Mouse (Mus musculus): ENCODE results near the gene Ryr2.
A peak's percentile ranks its signal among the peaks of the same experiment; 100 is the strongest.
"Not testable (repeated sequence)": the region's sequence is repeated elsewhere in the genome, so short reads cannot be mapped to it uniquely, and the experiment has no call there.

Ryr2 gene

GRCm38 (mm10) chr13:12106662-12107632, at the start of gene Ryr2:
Gene Ryr2, minus strand, starts transcription at chr13:12106945.
- peak; percentile 27 to 36 for DNase-seq

GRCm38 (mm10) chr13:12153922-12154321, 47.2 kb upstream of the Ryr2 start:
- no peak for DNase-seq

- DNase-seq = no peak
Observed at GRCm38 (mm10) chr13:12146918-12147507, 40.3 kb upstream of the Ryr2 start.

- no peak for DNase-seq
Observed at GRCm38 (mm10) chr13:12146402-12146801, 39.7 kb upstream of the Ryr2 start.

GRCm38 (mm10) chr13:12143347-12143746, 36.6 kb upstream of the Ryr2 start:
- DNase-seq = no peak

GRCm38 (mm10) chr13:12136461-12136860, 29.7 kb upstream of the Ryr2 start:
- DNase-seq = not testable (repeated sequence)

- DNase-seq = no peak
Observed at GRCm38 (mm10) chr13:12133549-12133948, 26.8 kb upstream of the Ryr2 start.

- no peak for DNase-seq
Observed at GRCm38 (mm10) chr13:12132160-12132710, 25.5 kb upstream of the Ryr2 start.

- no peak for DNase-seq
Observed at GRCm38 (mm10) chr13:12129121-12129520, 22.4 kb upstream of the Ryr2 start.

- DNase-seq = no peak
Observed at GRCm38 (mm10) chr13:12126099-12126498, 19.4 kb upstream of the Ryr2 start.

GRCm38 (mm10) chr13:12124940-12125540, 18.3 kb upstream of the Ryr2 start:
- no peak for DNase-seq

- no peak for DNase-seq
Observed at GRCm38 (mm10) chr13:12115551-12115950, 8.8 kb upstream of the Ryr2 start.

- DNase-seq = no peak
Observed at GRCm38 (mm10) chr13:12114816-12115215, 8.1 kb upstream of the Ryr2 start.

GRCm38 (mm10) chr13:12108955-12109354, 2.2 kb upstream of the Ryr2 start:
- DNase-seq = no peak

GRCm38 (mm10) chr13:12105830-12106628, 716 bp downstream of the Ryr2 start:
- DNase-seq = no peak

GRCm38 (mm10) chr13:12105231-12105829, 1.4 kb downstream of the Ryr2 start:
- DNase-seq = no peak

GRCm38 (mm10) chr13:12104318-12104717, 2.4 kb downstream of the Ryr2 start:
- no peak for DNase-seq

GRCm38 (mm10) chr13:12103017-12103416, 3.7 kb downstream of the Ryr2 start:
- no peak for DNase-seq

GRCm38 (mm10) chr13:12099446-12099845, 7.3 kb downstream of the Ryr2 start:
- DNase-seq = no peak

GRCm38 (mm10) chr13:12098981-12099380, 7.8 kb downstream of the Ryr2 start:
- DNase-seq = no peak

GRCm38 (mm10) chr13:12096382-12096932, 10.3 kb downstream of the Ryr2 start:
- no peak for DNase-seq

GRCm38 (mm10) chr13:12094569-12094968, 12.2 kb downstream of the Ryr2 start:
- DNase-seq = no peak

Measured in spleen, adult 18-20 months (tissue).